Mouse (Mus musculus) T-helper 17 cell (primary cell): ENCODE data around the gene Hoxb2.

Experiments
- in situ Hi-C, 2 experiments: fragments of 300-600 bp; cut with MboI, MseI; formaldehyde crosslinking; loops; 1 replicate in 1 of 2; 2 replicates in 1 of 2; pipeline ENCODE4 v1.15.1; 2025; ENCODE audit warnings: high pct_unique_total_duplicates in 2 of 2

Hoxb2 gene

GRCm38 (mm10) chr11:96348988-96349387 lies 1.3 kb upstream of the Hoxb2 start:
- in situ Hi-C loops, result no loop called here

- in situ Hi-C loops, result no loop called here
These were observed 609 bp upstream of the Hoxb2 start for GRCm38 (mm10) chr11:96349491-96350340.

GRCm38 (mm10) chr11:96350791-96351190 lies 466 bp downstream of the Hoxb2 start:
- in situ Hi-C loops, result no loop called here

- in situ Hi-C loops, result no loop called here
These were observed 987 bp downstream of the Hoxb2 start for GRCm38 (mm10) chr11:96351312-96351711.

GRCm38 (mm10) chr11:96351831-96352230 lies 1.5 kb downstream of the Hoxb2 start:
- in situ Hi-C loops, result no loop called here

- in situ Hi-C loops, result no loop called here
These were observed 2.6 kb downstream of the Hoxb2 start for GRCm38 (mm10) chr11:96352691-96353521.

- in situ Hi-C loops, result no loop called here
These were observed 3.2 kb downstream of the Hoxb2 start for GRCm38 (mm10) chr11:96353522-96353841.

- in situ Hi-C loops, result no loop called here
These were observed 3.6 kb downstream of the Hoxb2 start for GRCm38 (mm10) chr11:96353939-96354338.

GRCm38 (mm10) chr11:96354376-96354775 lies 4.1 kb downstream of the Hoxb2 start:
- in situ Hi-C loops, result no loop called here

GRCm38 (mm10) chr11:96354801-96355311 lies 4.5 kb downstream of the Hoxb2 start:
- in situ Hi-C loops, result no loop called here

GRCm38 (mm10) chr11:96363807-96364206 lies 13.5 kb downstream of the Hoxb2 start:
- in situ Hi-C loops, result no loop called here

- in situ Hi-C loops, result no loop called here
These were observed 15.2 kb downstream of the Hoxb2 start, which contains the start of gene Hoxb1 for GRCm38 (mm10) chr11:96365441-96366091. TSS of gene Hoxb1 (plus strand) at chr11:96365752.

GRCm38 (mm10) chr11:96366092-96367041 lies 16.0 kb downstream of the Hoxb2 start:
- in situ Hi-C loops, result no loop called here

GRCm38 (mm10) chr11:96367141-96367540 lies 16.8 kb downstream of the Hoxb2 start:
- in situ Hi-C loops, result no loop called here

- in situ Hi-C loops, result no loop called here
These were observed 18.4 kb downstream of the Hoxb2 start for GRCm38 (mm10) chr11:96368686-96369085.

- in situ Hi-C loops, result no loop called here
These were observed 18.8 kb downstream of the Hoxb2 start for GRCm38 (mm10) chr11:96369140-96369539.

- in situ Hi-C loops, result no loop called here
These were observed 21.4 kb downstream of the Hoxb2 start for GRCm38 (mm10) chr11:96371726-96372125.

- in situ Hi-C loops, result no loop called here
These were observed 22.2 kb downstream of the Hoxb2 start for GRCm38 (mm10) chr11:96372519-96372918.

- in situ Hi-C loops, result no loop called here
These were observed 24.5 kb downstream of the Hoxb2 start for GRCm38 (mm10) chr11:96374810-96375209.

- in situ Hi-C loops, result no loop called here
These were observed 33.1 kb downstream of the Hoxb2 start for GRCm38 (mm10) chr11:96383381-96383780.

- in situ Hi-C loops, result no loop called here
These were observed 37.3 kb downstream of the Hoxb2 start for GRCm38 (mm10) chr11:96387635-96388034.
